Mouse (Mus musculus): Measurements from ENCODE around the gene Adgrb2. TPM values are rescaled to one million over a fixed set of nuclear protein-coding genes. Genes with fewer than 3 reads are reported as not detected.
A peak's percentile ranks its signal among the peaks of the same experiment; 100 is the strongest.

Adgrb2 gene
- total RNA-seq (2015; ENCODE audit: low replicate concordance) (not detected in 2 replicates), total RNA-seq (2017; ENCODE audit: low replicate concordance) (not detected in 2 replicates)

- ATAC-seq (replicated peaks; ENCODE audit: low FRiP score, poor library complexity, severe bottlenecking) = no peak
Observed at GRCm38 (mm10) chr4:129984421-129985061, at the start of gene Adgrb2. Adgrb2 (plus strand) TSS chr4:129984870.

GRCm38 (mm10) chr4:129951359-129951821 is 33.3 kb upstream of the Adgrb2 start:
- ATAC-seq (replicated peaks; ENCODE audit: low FRiP score, poor library complexity, severe bottlenecking) = no peak

GRCm38 (mm10) chr4:129952241-129952810 is 32.3 kb upstream of the Adgrb2 start:
- ATAC-seq (replicated peaks; ENCODE audit: low FRiP score, poor library complexity, severe bottlenecking) = no peak

GRCm38 (mm10) chr4:129954527-129954926 is 30.1 kb upstream of the Adgrb2 start:
- no peak for ATAC-seq (replicated peaks; ENCODE audit: low FRiP score, poor library complexity, severe bottlenecking)

GRCm38 (mm10) chr4:129960180-129960944 is 24.3 kb upstream of the Adgrb2 start:
- ATAC-seq (replicated peaks; ENCODE audit: low FRiP score, poor library complexity, severe bottlenecking) = no peak

GRCm38 (mm10) chr4:129965294-129965693 is 19.4 kb upstream of the Adgrb2 start:
- no peak for ATAC-seq (replicated peaks; ENCODE audit: low FRiP score, poor library complexity, severe bottlenecking)

GRCm38 (mm10) chr4:129966201-129966600 is 18.5 kb upstream of the Adgrb2 start:
- no peak for ATAC-seq (replicated peaks; ENCODE audit: low FRiP score, poor library complexity, severe bottlenecking)

GRCm38 (mm10) chr4:129967024-129968014 is 17.4 kb upstream of the Adgrb2 start:
- ATAC-seq (replicated peaks; ENCODE audit: low FRiP score, poor library complexity, severe bottlenecking) = no peak

- ATAC-seq (replicated peaks; ENCODE audit: low FRiP score, poor library complexity, severe bottlenecking) = no peak
Observed at GRCm38 (mm10) chr4:129970168-129970567, 14.5 kb upstream of the Adgrb2 start.

- ATAC-seq (replicated peaks; ENCODE audit: low FRiP score, poor library complexity, severe bottlenecking) = no peak
Observed at GRCm38 (mm10) chr4:129970861-129971260, 13.8 kb upstream of the Adgrb2 start.

- ATAC-seq (replicated peaks; ENCODE audit: low FRiP score, poor library complexity, severe bottlenecking) = no peak
Observed at GRCm38 (mm10) chr4:129971989-129972388, 12.7 kb upstream of the Adgrb2 start.

GRCm38 (mm10) chr4:129974285-129974684 is 10.4 kb upstream of the Adgrb2 start:
- no peak for ATAC-seq (replicated peaks; ENCODE audit: low FRiP score, poor library complexity, severe bottlenecking)

- no peak for ATAC-seq (replicated peaks; ENCODE audit: low FRiP score, poor library complexity, severe bottlenecking)
Observed at GRCm38 (mm10) chr4:129977256-129977655, 7.4 kb upstream of the Adgrb2 start.

- no peak for ATAC-seq (replicated peaks; ENCODE audit: low FRiP score, poor library complexity, severe bottlenecking)
Observed at GRCm38 (mm10) chr4:129978227-129978626, 6.4 kb upstream of the Adgrb2 start.

- 0 out of 2 replicates have a peak, but pooled peaks have one; percentile 13 for ATAC-seq (replicated peaks; ENCODE audit: low FRiP score, poor library complexity, severe bottlenecking)
Observed at GRCm38 (mm10) chr4:129978930-129979329, 5.7 kb upstream of the Adgrb2 start.

- no peak for ATAC-seq (replicated peaks; ENCODE audit: low FRiP score, poor library complexity, severe bottlenecking)
Observed at GRCm38 (mm10) chr4:129981657-129982056, 3.0 kb upstream of the Adgrb2 start.

GRCm38 (mm10) chr4:129983046-129983445 is 1.6 kb upstream of the Adgrb2 start:
- no peak for ATAC-seq (replicated peaks; ENCODE audit: low FRiP score, poor library complexity, severe bottlenecking)

GRCm38 (mm10) chr4:129983764-129984420 is 778 bp upstream of the Adgrb2 start:
- ATAC-seq (replicated peaks; ENCODE audit: low FRiP score, poor library complexity, severe bottlenecking) = no peak

GRCm38 (mm10) chr4:129985161-129985670 is 546 bp downstream of the Adgrb2 start:
- ATAC-seq (replicated peaks; ENCODE audit: low FRiP score, poor library complexity, severe bottlenecking) = no peak
